Mouse (Mus musculus) heart, adult 11 months (tissue): ENCODE measurements around the gene Pla2g3.

Experiments
- DNase-seq: peaks from one replicate; pipeline ENCODE4 v3.0.0; 2022

Gene Pla2g3

DNA sequence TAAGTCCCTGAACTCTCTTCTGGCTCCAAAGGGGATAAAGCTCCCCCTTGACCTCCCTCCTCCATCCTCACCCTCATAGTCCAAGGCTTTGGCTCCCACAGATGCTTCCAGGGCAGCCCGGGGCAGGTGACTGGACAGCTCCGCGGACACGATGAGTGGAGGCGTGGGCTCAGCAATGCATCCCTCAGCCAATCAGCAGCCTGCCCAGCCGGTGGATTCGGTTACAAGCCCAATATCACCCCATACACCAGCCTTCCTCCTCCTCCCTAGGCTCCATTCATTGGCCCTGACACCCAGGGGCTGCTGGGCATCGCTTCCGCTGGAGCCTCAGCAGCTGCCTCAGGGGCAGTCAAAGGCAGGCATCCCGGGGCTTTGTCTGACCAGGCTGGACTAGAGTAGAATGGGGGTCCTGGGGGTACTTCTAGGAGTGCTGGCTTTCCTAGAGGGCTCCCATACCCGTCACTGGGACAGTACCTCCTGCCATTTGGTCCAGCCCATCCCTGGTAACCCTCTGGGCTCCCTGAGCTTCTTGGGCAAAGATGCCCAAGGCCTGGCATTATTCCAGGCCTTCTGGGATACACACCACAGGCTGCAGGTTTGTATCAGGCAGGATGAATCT lies at the start of gene Pla2g3:
TSS of gene Pla2g3 (plus strand) at position 333 of the 619 bp plus-strand sequence.
- no peak for DNase-seq

DNA sequence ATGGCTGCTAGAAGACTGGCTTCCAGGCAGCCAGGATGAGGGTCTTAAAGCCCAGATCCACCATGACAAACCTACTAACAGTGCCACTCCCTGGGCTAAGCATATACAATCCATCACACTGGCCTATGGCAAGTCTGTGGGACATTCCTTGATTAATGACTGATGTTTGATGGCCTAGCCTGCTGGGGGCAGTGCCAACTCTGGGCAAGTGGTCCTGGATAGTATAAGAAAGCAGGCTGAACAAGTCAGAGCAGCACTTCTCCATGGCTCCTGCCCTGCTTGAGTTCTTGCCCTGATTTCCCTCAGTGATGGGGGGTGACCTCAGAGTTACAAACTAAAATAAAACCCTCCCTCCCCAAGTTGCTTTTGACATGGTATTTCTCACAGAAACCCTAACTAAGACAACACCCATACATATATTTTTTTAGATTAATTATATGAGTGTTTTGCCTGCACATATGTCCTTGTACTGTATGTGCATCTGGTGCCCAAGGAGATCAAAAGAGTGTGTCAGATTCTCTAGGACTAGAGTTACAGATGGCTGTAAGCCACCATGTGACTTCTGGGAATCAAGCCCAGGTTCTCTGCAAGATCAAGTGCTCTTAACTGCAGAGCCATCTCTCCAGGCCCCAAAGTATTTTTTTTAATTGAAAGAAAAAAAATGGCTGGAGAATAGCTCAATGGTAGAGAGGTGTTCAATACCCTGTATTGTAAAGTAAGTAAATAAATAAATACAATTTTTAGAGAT lies 46.2 kb upstream of the Pla2g3 start:
- peak; percentile 92 for DNase-seq

DNA sequence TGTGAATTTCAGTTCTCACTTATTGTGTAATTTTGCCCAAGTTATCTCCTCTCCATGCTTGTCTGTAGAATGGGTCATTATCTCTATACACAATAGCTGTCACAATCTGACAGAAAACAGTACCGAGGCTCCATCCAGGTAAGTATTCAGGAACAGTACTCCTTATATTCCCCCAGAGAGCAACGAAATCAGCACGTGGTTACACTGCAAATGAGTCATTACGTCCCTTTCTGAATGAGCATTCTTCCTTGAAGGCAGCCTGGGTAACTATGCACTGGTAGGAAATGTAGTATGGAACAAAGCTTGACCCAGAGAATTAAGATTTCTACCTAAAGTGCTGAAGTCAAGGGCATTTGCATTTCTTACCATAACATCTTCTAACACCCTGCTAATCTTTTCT lies 45.4 kb upstream of the Pla2g3 start:
- DNase-seq, result no peak

DNA sequence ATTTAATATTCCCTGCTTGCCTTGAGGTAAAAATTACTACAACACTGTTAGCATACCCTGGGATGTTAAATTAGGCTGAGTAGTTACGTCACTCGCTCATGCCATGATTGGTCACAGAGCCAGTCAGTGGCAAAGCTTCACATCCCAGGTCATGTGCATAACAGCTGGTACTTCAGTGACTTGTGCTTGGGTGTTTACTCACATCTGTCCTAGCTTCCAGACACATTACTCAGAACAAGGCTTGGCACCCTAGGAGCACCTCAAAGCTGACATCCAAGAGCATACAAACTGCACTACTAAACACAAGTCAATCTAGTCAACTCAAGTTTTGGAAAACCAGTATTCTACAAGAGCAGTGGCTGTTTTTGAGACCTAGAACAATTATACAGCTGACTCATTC lies 45.0 kb upstream of the Pla2g3 start:
- DNase-seq, result peak; percentile 68

DNA sequence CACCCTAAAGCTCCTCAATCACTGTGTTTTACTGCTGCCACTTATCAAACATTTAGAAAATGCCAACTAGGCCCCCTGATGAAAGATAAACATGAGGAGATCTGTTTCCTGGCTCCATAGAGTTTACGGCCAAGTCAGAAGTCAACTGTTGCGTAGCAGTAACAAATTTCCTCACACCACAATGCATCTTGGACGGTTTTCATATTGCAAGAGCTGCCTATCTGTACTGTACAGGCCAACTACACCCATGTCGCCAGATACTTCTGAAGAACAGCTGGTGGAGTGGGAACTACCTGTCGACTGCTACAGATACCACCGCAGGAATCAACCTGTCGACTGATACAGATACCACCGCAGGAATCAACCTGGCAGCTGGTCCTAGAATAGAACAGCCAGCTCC lies 43.2 kb upstream of the Pla2g3 start:
- DNase-seq, result no peak

DNA sequence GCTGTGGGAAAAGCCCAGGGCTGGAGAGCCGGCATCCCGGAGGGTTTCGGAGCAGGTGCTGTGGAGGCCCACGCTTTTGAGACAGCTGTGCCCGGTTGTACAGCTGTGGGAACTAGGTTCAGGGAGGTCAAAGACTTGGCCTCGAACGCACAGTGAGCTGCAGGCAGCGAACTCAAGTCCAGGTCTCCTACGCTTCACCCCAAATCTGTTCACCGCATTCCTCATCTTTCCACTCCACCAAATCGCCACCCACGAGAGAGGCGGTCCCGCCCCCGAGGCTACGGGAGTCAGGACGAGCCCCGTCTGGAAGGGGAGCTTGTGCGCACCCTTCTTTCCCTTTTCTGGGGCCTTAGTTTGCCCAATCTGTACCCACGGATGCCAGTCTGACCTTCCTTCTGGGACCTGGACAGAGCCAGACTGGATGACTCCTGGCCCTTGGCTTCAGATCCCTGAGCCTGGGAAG lies 36.4 kb upstream of the Pla2g3 start:
- no peak for DNase-seq

DNA sequence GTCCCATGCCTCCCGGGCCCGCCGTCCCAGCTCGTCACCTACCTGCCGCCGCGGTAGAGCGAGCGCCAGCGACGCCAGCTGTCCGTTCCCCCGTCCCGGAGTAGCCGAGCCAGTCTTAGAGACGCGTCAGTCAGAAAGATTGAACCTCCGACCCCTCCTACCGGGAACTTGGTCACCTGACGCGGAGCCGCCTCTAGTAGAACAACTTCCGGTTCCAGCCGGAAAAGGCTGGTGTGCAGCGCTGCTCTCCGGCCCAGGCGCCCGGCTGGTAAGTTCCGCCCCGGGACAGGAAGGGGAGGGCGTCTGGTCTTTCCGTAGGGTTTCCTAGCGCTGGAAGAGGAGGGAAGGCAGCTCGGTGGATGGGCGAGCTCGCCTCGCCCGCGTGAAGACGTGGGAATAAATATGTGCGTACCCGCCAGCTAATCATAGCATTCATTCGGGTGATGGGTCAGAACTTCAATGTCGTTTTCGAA lies 35.9 kb upstream of the Pla2g3 start, which contains the start of gene Rnf185:
TSS of gene Rnf185 (minus strand) at position 197 of the 473 bp plus-strand sequence.
- peak; percentile 100 for DNase-seq

DNA sequence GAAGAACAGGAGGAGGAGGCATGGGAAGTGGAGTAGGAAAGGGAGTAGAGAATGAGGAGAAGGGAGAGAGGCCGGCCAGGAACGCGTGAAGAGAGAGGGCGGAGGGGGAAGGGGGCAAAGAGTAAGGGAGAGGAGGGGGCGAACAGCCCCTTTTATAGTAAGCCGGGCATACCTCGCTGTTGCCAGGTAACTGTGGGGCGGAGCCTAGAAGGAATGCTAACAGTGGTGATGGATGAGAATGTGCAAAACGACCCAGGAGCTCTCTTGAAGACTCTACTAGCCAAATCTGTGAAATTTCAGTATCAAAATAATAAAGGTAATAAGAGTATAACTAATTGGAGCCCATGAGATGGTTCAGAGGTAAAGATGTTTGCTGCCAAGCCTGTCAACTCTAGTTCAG lies 35.3 kb upstream of the Pla2g3 start:
- peak; percentile 92 for DNase-seq

DNA sequence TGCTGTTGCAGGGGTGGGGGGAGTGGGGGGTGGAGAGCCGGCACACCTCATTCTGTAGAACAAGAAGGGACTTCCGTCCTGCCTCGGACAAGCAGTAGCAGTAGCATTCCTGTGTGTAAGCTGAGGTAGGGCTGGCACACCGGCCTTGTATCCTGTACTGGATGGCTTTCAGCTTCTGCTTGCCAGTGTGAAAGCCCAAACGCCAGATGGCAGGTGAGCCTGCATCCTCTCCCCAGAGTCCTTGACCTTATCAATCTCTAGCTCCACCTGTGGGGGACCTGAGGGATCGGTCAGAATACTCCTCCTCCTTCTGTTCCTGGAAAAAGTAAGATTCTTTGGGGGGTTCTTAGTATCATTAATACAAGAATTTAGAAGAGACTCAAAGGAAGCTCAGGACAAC lies 34.6 kb upstream of the Pla2g3 start:
- peak; percentile 88 for DNase-seq

DNA sequence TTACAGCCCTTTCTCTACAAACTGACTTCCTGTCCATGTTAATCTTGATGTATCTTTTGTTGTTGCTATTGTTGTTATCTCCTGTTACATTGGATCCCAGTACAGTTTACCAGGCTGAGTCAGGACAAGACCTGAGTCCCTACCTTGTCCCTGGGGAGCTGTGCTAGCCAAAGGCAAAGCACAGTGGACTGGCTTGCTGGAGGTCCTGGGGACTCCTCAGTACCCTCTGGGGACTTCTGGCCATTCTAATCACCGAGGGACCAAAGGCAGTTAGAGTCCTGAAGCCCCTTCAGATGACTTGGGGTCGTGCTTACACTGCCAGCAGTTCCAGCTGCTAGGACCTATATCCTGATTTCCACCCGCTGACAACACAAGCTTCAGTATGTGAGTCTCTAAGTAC lies 33.6 kb upstream of the Pla2g3 start:
- peak; percentile 87 for DNase-seq

DNA sequence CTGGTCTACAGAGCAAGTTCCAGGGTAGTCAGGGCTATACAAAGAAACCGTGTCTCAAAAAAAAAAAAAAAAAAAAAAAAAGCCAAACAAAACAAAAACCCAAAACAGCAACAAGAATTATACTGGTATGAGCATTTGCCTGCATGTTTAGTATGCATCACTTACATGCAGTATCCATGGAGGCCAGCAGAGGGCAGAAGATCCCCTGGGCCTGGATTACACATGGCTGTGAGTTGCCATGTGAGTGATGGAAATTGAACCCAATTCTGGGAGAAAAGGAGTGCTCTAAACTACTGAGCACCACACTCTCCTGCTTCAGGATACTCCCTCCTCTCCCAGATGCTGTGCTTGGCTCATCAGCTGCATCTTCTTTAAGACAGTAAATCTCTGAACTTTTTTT lies 31.7 kb upstream of the Pla2g3 start:
- peak; percentile 92 for DNase-seq

DNA sequence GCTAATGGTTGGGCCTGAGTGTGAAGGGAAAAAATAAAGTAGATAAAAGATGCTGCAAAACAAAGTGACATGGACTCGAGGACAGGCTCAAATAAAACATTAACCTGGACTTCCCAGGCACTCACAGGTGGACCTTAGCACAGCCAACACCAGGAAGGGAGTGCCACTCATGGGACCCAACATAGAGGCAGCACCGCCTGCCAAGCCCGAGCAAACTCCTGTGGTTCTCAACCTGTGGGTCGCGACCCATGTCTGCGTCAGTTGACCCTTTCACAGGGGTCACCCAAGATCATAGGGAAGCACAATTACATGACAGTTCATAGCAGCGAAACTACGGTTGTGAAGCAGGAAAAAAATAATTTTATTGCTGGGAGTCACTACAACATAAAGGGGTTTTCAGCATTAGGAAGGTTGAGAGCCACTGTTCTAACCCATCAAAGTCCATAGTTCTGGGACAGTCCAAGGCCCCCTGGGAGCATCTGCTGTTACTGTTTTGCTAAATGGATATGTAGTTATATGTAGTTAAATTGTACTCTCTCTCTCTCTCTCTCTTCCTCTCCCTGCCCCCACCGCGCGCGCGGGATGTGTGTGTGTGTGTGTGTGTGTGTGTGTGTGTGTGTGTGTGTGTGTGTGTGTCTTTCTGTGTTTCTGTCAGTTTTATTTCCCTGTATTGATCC lies 29.5 kb upstream of the Pla2g3 start:
- DNase-seq, result no peak

DNA sequence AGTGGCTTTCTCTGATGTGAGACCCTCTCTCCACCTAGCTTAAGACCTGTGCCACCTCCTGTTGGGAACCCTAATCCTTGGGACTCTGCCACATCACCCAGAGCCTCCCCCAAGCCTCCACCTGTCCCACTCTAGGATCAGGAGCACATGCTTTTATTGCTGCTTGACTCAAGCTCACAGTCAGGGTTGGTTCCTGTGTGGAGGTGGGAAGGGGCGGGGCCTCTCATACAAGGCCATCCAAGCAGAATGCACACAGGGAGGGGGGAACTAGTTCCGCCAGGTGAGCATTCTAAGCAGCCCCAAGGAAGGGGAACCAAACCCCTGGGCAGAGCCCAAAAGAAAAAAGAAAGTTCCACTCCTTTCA lies 29.0 kb upstream of the Pla2g3 start:
- DNase-seq, result no peak

DNA sequence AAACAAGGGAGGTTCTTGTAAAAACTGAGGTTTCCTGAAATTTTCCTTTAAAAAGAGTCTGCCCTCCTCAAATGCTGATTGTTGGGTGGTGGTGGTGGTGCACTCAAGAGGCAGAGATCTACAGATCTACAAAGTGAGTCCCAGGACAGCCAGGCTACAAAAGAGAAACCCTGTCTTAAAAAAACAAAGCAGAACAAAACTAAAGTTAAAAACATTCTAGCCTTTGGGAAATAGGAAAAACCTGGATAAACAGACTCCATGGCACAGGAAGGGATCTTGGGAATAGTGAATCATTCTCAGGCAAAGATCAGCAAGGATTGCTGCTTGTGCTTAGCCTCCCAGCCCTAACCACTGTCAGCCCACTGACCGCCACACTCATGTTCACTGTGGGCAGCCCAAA lies 25.2 kb upstream of the Pla2g3 start:
- no peak for DNase-seq

DNA sequence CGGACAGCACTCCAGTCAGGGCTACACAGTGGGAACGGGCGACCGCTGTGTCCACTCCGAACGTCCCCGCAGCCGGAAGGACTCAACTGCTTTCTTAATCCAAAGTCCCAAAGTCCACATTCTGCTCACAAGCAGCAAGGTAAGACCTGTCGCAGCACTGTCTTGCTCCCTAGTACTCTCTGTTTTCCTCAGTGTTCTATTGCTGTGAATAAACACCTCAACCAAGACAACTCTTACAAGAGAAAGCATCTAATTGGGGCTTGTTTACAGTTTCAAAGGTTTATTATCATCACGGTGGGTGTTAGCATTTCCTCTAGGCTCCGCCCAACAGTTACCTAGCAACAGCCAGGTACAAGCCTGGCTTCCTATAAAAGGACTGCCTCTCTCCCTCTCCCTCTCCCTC lies 16.6 kb upstream of the Pla2g3 start:
- no peak for DNase-seq

DNA sequence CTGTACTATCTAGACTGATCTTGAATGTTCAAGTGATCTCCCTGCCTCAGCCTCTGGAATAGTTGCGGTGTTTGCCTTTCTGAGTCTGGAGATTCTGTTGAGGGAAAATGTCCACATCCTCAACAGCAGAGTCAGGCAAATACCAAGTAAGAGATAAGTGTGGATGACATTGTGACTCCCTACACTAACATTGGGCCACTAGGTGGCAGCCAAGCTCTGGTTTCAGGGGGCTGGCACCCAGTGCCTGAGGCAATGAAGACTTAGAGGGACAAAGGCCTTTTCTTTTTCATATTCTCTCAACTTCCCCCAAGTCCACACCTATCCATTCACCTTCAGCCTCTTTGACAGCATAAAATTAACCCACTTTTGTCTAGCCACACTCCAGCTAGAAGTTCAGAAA lies 15.6 kb upstream of the Pla2g3 start:
- peak; percentile 97 for DNase-seq

DNA sequence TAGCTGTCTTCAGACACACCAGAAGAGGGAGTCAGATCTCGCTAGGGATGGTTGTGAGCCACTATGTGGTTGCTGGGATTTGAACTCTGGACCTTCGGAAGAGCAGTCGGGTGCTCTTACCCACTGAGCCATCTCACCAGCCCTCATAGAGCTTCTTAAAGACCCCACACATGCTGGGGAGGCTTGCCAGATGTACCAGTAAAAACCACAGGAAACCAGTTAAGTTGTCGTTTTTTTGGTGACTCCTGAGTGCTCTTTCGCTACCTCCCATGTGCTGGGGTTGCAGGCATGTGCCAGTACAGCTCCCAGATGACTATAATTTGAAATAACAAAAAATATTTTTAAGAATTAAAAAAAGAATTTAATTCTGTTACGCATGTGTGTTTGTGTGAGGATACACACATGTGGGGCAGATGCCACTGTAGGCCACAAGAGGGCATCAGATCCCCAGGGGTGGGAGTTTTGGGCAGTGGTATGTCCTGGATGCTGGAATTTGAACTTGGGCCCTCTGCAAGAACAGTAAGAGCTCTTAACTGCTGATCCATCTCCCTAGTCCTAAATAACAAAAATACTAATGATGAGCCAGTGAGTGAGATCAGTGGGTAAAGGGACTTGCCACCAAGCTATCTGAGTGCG lies 13.5 kb upstream of the Pla2g3 start:
- no peak for DNase-seq

DNA sequence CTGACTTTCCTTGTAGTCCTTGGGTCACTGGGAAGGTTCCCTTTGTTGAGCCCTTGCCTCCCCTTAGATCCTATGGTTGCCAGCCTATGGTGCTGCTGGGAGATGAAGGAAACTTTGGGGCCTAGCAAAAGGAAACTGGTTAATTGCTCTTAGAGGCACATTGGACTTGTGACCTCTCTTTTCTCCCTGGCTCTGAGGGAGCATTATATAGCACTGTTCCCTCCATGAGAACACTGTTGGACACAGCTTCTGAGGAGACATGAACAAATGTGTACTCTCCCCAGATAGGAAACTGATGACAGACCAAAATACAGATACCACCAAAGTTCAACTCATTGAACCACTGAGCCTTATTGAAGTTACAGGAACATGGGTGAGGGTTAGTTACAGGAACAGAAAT lies 12.6 kb upstream of the Pla2g3 start:
- DNase-seq, result no peak

DNA sequence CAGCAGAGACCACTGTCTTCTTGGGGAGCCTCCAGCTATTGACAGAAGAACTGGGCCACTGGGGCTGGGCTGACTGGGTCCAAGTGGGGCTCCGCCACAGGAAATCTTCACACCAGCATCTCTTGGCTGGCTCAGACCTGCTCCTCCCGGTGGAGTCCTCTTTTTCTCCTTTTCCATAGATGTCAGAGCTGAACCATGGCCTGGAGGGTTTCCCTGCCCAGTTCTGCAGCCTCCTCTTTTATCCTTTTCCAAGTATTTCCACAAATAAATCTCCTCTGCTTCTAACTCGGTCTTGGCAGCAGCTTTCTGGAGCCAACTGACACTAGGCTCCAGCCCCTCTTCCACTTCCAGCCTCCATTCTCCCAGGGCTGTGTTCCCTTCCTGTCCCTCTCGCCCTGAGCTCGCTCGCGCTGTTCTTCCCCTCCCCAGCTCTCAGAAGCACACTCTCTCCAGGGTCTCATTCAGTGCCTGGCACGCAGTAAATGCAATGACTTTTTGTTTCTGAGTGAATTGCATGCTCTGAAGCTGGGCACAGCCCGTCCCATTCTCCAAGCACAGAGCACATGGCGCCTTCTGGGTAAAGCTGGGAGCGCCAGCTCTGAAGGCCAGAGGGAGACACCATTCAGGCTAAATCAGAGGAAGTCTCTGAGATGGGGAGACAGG lies 4.0 kb upstream of the Pla2g3 start:
- DNase-seq, result no peak

DNA sequence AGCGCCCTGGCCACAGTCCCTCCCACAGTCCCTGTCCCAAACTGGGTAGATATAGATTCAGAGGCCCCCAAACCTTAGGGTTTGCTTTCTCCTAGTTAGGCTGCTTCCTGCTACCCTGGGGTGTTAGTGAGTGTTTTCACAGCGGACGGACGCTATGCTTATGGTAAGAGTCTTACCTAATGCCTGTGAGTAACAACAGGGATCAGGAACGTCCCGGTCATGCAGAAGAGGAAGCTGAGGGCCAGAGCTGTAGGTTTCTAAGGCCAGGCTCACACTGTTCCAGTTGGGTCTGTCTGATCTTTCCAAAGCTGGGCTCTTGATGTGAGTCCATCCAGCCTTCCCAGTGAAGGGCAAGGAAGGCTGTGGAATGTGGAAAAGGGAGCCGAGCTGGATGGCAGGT lies 1.7 kb upstream of the Pla2g3 start:
- DNase-seq, result peak; percentile 54

DNA sequence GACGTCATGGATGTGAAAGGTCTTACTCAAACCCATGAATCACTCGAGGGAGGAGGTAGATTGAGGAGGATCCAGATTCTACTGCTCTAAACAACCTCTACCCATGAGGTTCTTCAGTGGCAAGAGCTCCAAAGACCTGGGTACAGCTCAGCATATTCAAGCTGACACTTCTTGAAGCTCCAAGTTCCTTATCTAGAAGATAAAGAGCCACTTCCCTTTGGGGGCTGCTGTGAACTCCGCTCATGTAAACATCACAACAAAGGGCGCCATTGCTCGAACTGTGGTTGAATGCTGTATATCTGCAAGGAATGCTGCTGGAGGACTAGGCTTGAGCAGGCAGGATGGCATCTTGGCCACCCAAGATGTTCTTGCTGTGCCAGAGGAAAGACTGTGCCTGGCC lies 952 bp downstream of the Pla2g3 start:
- DNase-seq, result no peak

DNA sequence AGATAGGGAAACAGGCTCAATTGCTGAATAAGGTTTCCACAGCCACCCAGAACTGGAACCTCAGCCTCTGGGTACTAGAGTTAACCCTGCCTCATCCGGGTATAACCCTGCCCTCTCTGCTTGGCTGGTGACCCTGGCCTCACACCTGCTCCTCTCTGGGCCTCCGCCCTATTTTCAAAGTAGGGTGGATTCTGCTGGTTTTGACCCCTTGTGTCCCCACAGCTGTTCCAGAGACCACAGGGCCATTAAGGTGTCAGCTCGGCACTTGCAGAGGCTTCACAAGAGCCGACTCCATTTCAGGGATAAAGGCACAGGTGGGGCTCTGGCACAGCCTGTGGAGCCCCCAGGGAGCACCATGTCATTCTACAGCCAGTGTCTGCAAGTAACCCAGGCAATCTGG lies 4.7 kb downstream of the Pla2g3 start:
- DNase-seq, result no peak

DNA sequence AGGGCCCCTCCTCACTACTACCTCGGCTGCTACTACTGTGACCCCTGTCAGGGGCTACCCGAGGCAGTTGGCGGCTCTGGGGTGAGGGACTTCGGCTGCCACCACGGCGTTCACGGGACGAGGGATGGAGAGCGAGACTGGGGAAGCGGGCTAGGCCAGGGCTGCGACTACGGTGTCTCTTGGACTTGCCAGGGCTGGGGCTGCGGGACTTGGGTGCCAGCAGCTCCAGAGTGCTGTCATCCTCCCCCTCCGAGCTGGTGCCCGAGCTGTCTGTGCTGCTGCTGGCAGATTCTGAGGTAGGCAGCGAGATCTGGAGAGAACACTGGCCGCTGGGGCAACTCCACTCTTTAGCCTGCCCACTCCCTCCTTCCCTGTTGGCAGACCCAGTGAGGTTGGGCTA lies 6.8 kb downstream of the Pla2g3 start:
- DNase-seq, result no peak
